Mouse (Mus musculus): Measurements from ENCODE around the gene Gm20481. TPM values are rescaled to one million over a fixed set of nuclear protein-coding genes. Genes with fewer than 3 reads are reported as not detected.
"Not testable (repeated sequence)": the region's sequence is repeated elsewhere in the genome, so short reads cannot be mapped to it uniquely, and the experiment has no call there.

Gene Gm20481
- polyA plus RNA-seq, 1 experiment from 2014 or later: 0.55 TPM

DNA sequence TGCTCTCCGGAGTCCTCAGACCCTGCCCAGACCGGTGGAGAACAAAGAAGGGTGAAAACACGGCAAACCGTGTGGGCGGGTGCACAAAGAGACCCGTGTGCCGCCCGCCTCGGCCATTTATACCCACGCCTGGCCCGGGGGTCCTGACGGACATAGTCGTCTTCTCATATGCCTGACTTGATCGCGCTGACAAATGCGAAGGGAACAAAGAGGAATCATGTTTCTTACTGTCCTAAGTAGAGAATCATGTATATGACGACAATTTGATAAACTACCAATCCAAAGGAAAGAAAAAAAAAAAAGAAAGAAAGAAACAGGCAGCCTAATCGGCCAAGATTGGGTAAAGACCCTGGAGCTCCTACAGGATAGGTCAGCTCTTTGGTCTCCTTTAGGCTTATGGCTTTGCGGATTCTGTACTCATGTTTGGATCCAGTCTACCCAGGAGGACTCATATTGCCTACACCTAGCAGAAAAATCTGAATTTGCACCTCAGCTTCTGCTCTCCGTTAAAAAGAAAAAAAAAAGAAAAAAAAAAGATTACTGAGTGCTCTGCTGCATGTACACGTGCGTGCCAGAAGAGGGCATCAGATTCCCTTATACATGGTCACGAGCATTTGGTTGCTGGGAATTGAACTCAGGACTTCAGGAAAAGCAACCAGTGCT lies 17.2 kb upstream of the Gm20481 start:
- Histone ChIP-seq H3K4me2 (ENCODE audit: low read length) (peak overlapping the region; percentile 78), H3K36me3 (ENCODE audit: control insufficient read depth, insufficient read depth, low read length) (peaks cover 22% of the 10 kb centered on the region), H3K9me3 (ENCODE audit: control insufficient read depth, low read length) (no peaks in the 10 kb centered on the region), H3K27ac (replicated peaks in 1 of 2; ENCODE audit: control insufficient read depth in 1 of 2, insufficient read depth in 1 of 2, low read depth in 2 of 2, low read length in 2 of 2) (peak overlapping the region; percentile 76 to 85), H3K4me1 (ENCODE audit: control insufficient read depth in 2 of 2, insufficient read depth in 2 of 2, low read length in 2 of 2) (peaks cover 3 to 13% of the 10 kb centered on the region in 2 experiments), H3K9ac (ENCODE audit: low read length) (peak overlapping the region; percentile 100), H3K4me3 (ENCODE audit: control insufficient read depth in 1 of 2, insufficient read depth in 1 of 2, low read depth in 1 of 2, low read length in 2 of 2) (peak overlapping the region; percentile 98 to 99), H3K27me3 (ENCODE audit: control insufficient read depth, insufficient read depth, low read length) (peaks cover 7% of the 10 kb centered on the region; the same call in 1 of the 2 replicates)
- ATAC-seq (ENCODE audit: insufficient number of reproducible peaks, insufficient read depth, low FRiP score, low read depth): peak; percentile 73
- under 1% methylated on average over 23 of the region's 23 CpGs for WGBS

DNA sequence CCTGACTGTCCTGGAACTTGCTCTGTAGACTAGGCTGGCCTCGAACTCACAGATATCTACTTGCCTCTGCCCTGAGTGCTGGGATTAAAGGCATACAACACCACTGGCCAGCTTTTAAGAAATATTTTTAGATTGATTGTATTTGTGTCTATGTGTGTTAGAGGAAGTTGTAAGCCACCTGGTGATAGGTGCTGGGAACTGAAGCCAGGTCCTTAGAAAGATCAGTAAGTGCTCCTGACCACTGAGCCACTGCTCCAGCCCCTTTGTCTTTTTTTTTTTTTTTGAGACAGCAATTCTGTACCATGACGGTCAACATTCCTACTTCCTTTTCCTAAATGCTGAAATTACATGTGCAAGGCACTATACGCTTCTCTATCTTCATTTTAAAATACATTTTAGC lies 16.5 kb upstream of the Gm20481 start:
- Histone ChIP-seq H3K27ac (replicated peaks in 1 of 2; ENCODE audit: control insufficient read depth in 1 of 2, insufficient read depth in 1 of 2, low read depth in 2 of 2, low read length in 2 of 2) (peak overlapping the region in 1 of 2 experiments; percentile 85; a peak in 1 of 4 replicates), H3K36me3 (ENCODE audit: control insufficient read depth, insufficient read depth, low read length) (peaks cover 22% of the 10 kb centered on the region), H3K27me3 (ENCODE audit: control insufficient read depth, insufficient read depth, low read length) (peaks cover 7% of the 10 kb centered on the region; the same call in 1 of the 2 replicates), H3K9ac (ENCODE audit: low read length) (no peak overlapping the region), H3K4me3 (ENCODE audit: control insufficient read depth in 1 of 2, insufficient read depth in 1 of 2, low read depth in 1 of 2, low read length in 2 of 2) (no peak overlapping the region), H3K9me3 (ENCODE audit: control insufficient read depth, low read length) (no peaks in the 10 kb centered on the region), H3K4me2 (ENCODE audit: low read length) (no peak overlapping the region), H3K4me1 (ENCODE audit: control insufficient read depth in 2 of 2, insufficient read depth in 2 of 2, low read length in 2 of 2) (peaks cover 3 to 13% of the 10 kb centered on the region in 2 experiments)
- ATAC-seq (ENCODE audit: insufficient number of reproducible peaks, insufficient read depth, low FRiP score, low read depth): no peak
- 84% methylated on average over 3 of the region's 3 CpGs for WGBS

DNA sequence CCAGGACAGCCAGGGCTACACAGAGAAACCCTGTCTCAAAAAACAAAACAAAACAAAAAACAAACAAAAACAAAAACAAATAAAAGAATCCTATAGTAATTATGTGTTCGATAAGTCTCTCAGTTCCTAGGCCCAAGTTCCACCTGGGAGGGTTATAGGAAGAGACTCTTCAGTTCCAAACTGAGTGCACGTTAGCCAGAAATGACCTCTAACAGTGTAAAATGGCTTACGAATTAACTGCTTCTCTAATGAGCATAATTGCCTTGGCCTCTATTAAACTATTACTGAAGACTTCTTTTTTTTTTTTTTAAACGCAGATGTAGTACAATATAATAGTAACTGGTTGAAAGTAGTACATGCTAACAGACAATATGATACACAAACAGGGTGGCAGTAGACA lies 15.8 kb upstream of the Gm20481 start:
- H3K4me3 ChIP-seq (ENCODE audit: control insufficient read depth in 1 of 2, insufficient read depth in 1 of 2, low read depth in 1 of 2, low read length in 2 of 2): no peak overlapping the region

DNA sequence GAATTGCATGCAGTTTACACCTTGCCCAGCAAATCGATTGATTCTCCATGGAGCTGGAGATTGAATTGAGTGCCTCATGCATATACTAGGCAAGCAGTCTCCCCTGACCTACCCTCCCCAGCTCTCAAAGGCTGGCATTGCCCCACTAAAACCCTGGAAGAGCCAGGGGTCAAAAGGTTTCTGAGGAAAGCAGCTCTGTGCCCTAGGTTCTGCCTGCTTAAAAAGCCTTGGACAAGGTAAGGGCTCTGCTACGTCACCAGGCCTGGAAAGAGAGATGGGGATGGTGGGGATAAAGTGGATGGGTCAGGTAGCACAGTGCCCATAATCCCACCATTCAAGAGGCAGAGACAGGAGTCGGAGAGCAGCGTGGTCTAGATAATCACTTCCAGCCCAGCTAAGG lies 14.9 kb upstream of the Gm20481 start:
- Histone ChIP-seq H3K36me3 (ENCODE audit: control insufficient read depth, insufficient read depth, low read length) (peaks cover 17% of the 10 kb centered on the region), H3K27ac (replicated peaks in 1 of 2; ENCODE audit: control insufficient read depth in 1 of 2, insufficient read depth in 1 of 2, low read depth in 2 of 2, low read length in 2 of 2) (no peak overlapping the region), H3K9ac (ENCODE audit: low read length) (no peak overlapping the region), H3K4me2 (ENCODE audit: low read length) (no peak overlapping the region), H3K9me3 (ENCODE audit: control insufficient read depth, low read length) (no peaks in the 10 kb centered on the region), H3K4me3 (ENCODE audit: control insufficient read depth in 1 of 2, insufficient read depth in 1 of 2, low read depth in 1 of 2, low read length in 2 of 2) (no peak overlapping the region), H3K4me1 (ENCODE audit: control insufficient read depth in 2 of 2, insufficient read depth in 2 of 2, low read length in 2 of 2) (peaks cover 3 to 14% of the 10 kb centered on the region in 2 experiments), H3K27me3 (ENCODE audit: control insufficient read depth, insufficient read depth, low read length) (peaks cover 7% of the 10 kb centered on the region; the same call in 1 of the 2 replicates)
- ATAC-seq (ENCODE audit: insufficient number of reproducible peaks, insufficient read depth, low FRiP score, low read depth): no peak
- 74% methylated on average over 4 of the region's 4 CpGs for WGBS

More for the DNA sequence above, 15.8 kb upstream of the Gm20481 start:
- Histone ChIP-seq H3K27me3 (ENCODE audit: control insufficient read depth, insufficient read depth, low read length) (peaks cover 7% of the 10 kb centered on the region; the same call in 1 of the 2 replicates), H3K4me1 (ENCODE audit: control insufficient read depth in 2 of 2, insufficient read depth in 2 of 2, low read length in 2 of 2) (peaks cover 3 to 13% of the 10 kb centered on the region in 2 experiments), H3K9me3 (ENCODE audit: control insufficient read depth, low read length) (no peaks in the 10 kb centered on the region), H3K27ac (replicated peaks in 1 of 2; ENCODE audit: control insufficient read depth in 1 of 2, insufficient read depth in 1 of 2, low read depth in 2 of 2, low read length in 2 of 2) (no peak overlapping the region), H3K4me2 (ENCODE audit: low read length) (no peak overlapping the region), H3K36me3 (ENCODE audit: control insufficient read depth, insufficient read depth, low read length) (peaks cover 22% of the 10 kb centered on the region), H3K9ac (ENCODE audit: low read length) (no peak overlapping the region)
- 93% methylated on average over 4 of the region's 4 CpGs for WGBS
- no peak for ATAC-seq (ENCODE audit: insufficient number of reproducible peaks, insufficient read depth, low FRiP score, low read depth)

DNA sequence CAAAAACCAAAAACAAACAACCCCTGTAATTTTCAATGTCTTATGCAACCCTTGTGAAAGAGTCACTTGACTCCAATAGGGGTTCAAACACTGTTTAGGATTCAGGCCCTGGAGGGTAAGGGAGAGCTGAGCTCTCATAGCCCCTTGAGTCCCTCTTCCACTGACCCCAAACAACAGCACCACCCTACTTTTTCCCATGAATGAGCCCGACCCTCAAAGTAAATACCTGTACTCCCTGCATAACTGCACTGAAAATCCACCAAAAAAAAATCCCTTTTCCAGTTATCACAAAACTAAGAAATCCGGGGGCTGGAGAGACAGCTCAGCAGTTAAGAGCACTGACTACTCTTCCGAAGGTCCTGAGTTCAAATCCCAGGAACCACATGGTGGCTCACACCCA lies 13.8 kb upstream of the Gm20481 start:
- Histone ChIP-seq H3K4me1 (ENCODE audit: control insufficient read depth in 2 of 2, insufficient read depth in 2 of 2, low read length in 2 of 2) (peaks cover 0 to 15% of the 10 kb centered on the region in 2 experiments; a peak in 3 of 4 replicates), H3K9me3 (ENCODE audit: control insufficient read depth, low read length) (no peaks in the 10 kb centered on the region), H3K27ac (replicated peaks in 1 of 2; ENCODE audit: control insufficient read depth in 1 of 2, insufficient read depth in 1 of 2, low read depth in 2 of 2, low read length in 2 of 2) (no peak overlapping the region), H3K4me3 (ENCODE audit: control insufficient read depth in 1 of 2, insufficient read depth in 1 of 2, low read depth in 1 of 2, low read length in 2 of 2) (no peak overlapping the region), H3K36me3 (ENCODE audit: control insufficient read depth, insufficient read depth, low read length) (peaks cover 6% of the 10 kb centered on the region), H3K4me2 (ENCODE audit: low read length) (no peak overlapping the region), H3K9ac (ENCODE audit: low read length) (no peak overlapping the region), H3K27me3 (ENCODE audit: control insufficient read depth, insufficient read depth, low read length) (peaks cover 7% of the 10 kb centered on the region; the same call in 1 of the 2 replicates)
- 73% methylated on average over 3 of the region's 3 CpGs for WGBS
- no peak for ATAC-seq (ENCODE audit: insufficient number of reproducible peaks, insufficient read depth, low FRiP score, low read depth)

DNA sequence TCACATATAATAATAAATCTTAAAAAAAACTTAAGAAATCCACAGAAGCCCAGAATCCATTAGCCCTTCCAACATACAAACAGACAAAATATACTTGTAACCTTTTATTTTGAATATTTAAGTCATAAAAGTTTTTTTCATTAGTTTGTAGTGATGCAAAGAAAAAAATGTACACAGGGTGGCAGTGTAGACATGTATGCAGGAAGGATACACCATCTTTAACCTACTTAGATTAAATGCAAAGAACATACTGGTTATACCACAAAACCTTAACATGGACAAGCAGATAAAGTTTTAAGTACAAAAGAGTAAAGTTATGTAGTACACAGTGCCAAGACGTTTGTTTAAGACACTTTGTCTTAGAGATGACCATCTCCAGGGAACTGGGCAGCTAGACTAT lies 13.4 kb upstream of the Gm20481 start:
- Histone ChIP-seq H3K4me1 (ENCODE audit: control insufficient read depth in 2 of 2, insufficient read depth in 2 of 2, low read length in 2 of 2) (peaks cover 0 to 11% of the 10 kb centered on the region in 2 experiments; a peak in 2 of 4 replicates), H3K4me2 (ENCODE audit: low read length) (no peak overlapping the region), H3K27ac (replicated peaks in 1 of 2; ENCODE audit: control insufficient read depth in 1 of 2, insufficient read depth in 1 of 2, low read depth in 2 of 2, low read length in 2 of 2) (no peak overlapping the region), H3K27me3 (ENCODE audit: control insufficient read depth, insufficient read depth, low read length) (peaks cover 7% of the 10 kb centered on the region; the same call in 1 of the 2 replicates), H3K4me3 (ENCODE audit: control insufficient read depth in 1 of 2, insufficient read depth in 1 of 2, low read depth in 1 of 2, low read length in 2 of 2) (no peak overlapping the region), H3K36me3 (ENCODE audit: control insufficient read depth, insufficient read depth, low read length) (peaks cover 1% of the 10 kb centered on the region; the same call in 1 of the 2 replicates), H3K9me3 (ENCODE audit: control insufficient read depth, low read length) (no peaks in the 10 kb centered on the region), H3K9ac (ENCODE audit: low read length) (no peak overlapping the region)
- 28% methylated on average over 1 of the region's 1 CpGs for WGBS
- ATAC-seq (ENCODE audit: insufficient number of reproducible peaks, insufficient read depth, low FRiP score, low read depth): no peak

DNA sequence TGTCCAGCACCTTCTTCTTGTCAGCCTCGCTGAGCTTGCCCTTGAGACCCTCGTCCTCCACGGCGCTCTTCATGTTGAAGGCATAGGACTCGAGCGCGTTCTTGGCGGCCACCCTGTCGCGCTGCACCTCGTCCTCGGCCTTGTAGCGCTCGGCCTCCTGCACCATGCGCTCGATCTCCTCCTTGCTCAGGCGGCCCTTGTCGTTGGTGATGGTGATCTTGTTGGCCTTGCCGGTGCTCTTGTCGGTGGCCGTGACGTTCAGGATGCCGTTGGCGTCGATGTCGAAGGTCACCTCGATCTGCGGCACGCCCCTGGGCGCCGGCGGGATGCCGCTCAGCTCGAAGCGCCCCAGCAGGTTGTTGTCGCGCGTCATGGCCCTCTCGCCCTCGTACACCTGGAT lies 12.4 kb upstream of the Gm20481 start:
- not testable (repeated sequence) for H3K9me3 ChIP-seq (ENCODE audit: control insufficient read depth, low read length); H3K4me2 ChIP-seq (ENCODE audit: low read length); H3K9ac ChIP-seq (ENCODE audit: low read length); H3K36me3 ChIP-seq (ENCODE audit: control insufficient read depth, insufficient read depth, low read length); H3K4me3 ChIP-seq (ENCODE audit: control insufficient read depth in 1 of 2, insufficient read depth in 1 of 2, low read depth in 1 of 2, low read length in 2 of 2); H3K27ac ChIP-seq (replicated peaks in 1 of 2; ENCODE audit: control insufficient read depth in 1 of 2, insufficient read depth in 1 of 2, low read depth in 2 of 2, low read length in 2 of 2); H3K4me1 ChIP-seq (ENCODE audit: control insufficient read depth in 2 of 2, insufficient read depth in 2 of 2, low read length in 2 of 2); ATAC-seq (ENCODE audit: insufficient number of reproducible peaks, insufficient read depth, low FRiP score, low read depth); H3K27me3 ChIP-seq (ENCODE audit: control insufficient read depth, insufficient read depth, low read length)
- WGBS: 17% methylated on average over 32 of the region's 40 CpGs
